Mouse (Mus musculus) intestine, embryonic 14.5 days (tissue): ENCODE data around the gene Mrpl18. TPM values are rescaled to one million over a fixed set of nuclear protein-coding genes. Genes with fewer than 3 reads are reported as not detected.
A peak's percentile ranks its signal among the peaks of the same experiment; 100 is the strongest.
"Not testable (repeated sequence)": the region's sequence is repeated elsewhere in the genome, so short reads cannot be mapped to it uniquely, and the experiment has no call there.

Source experiments
- ATAC-seq: fragments of 200-750 bp; cut with Nextera tagmentation; replicated peaks from 2 replicates; pipeline ENCODE4 v1.8.0; 2017; ENCODE audit warnings: low read depth, moderate number of reproducible peaks, moderate TSS enrichment, moderate library complexity; ENCODE audit not compliant: low FRiP score, low TSS enrichment
- DNase-seq: peaks from one replicate; pipeline ENCODE4 v3.0.0-alpha.2; 2018; ENCODE audit warnings: low spot score
- H3K27ac ChIP-seq: fragments of 300-500 bp; sonication (generic); 2 replicates; pipeline ENCODE4 v1.5.1; 2014; ENCODE audit warnings: low read depth, mild to moderate bottlenecking, control low read depth
- H3K27me3 ChIP-seq: fragments of 300-500 bp; sonication (generic); replicated peaks from 2 replicates; pipeline ENCODE4 v1.6.1; 2014; ENCODE audit warnings: low read length, control low read depth; ENCODE audit not compliant: control insufficient read depth, insufficient read depth
- H3K36me3 ChIP-seq: fragments of 300-500 bp; sonication (generic); 2 replicates; pipeline ENCODE4 v1.6.1; 2014; ENCODE audit warnings: low read length, control low read depth; ENCODE audit not compliant: control insufficient read depth, insufficient read depth
- H3K4me1 ChIP-seq: fragments of 300-500 bp; sonication (generic); replicated peaks from 2 replicates; pipeline ENCODE4 v1.6.1; 2014; ENCODE audit warnings: low read length, control low read depth, mixed read lengths; ENCODE audit not compliant: control insufficient read depth, insufficient read depth
- H3K4me2 ChIP-seq: fragments of 300-500 bp; sonication (generic); 2 replicates; pipeline ENCODE4 v1.6.1; 2014; ENCODE audit warnings: low read length
- H3K4me3 ChIP-seq: fragments of 300-500 bp; sonication (generic); 2 replicates; pipeline ENCODE4 v1.5.1; 2014; ENCODE audit warnings: low read depth, low read length, control low read depth, mixed read lengths
- H3K9ac ChIP-seq: fragments of 300-500 bp; sonication (generic); 2 replicates; pipeline ENCODE4 v1.6.1; 2014; ENCODE audit warnings: mild to moderate bottlenecking, low read length
- H3K9me3 ChIP-seq: fragments of 300-500 bp; sonication (generic); 2 replicates; pipeline ENCODE4 v1.6.1; 2016; ENCODE audit warnings: low read length, control low read depth; ENCODE audit not compliant: control insufficient read depth
- WGBS: fragments of 180-500 bp; shearing (Covaris S2); extraction: QIAGEN DNeasy Blood & Tissue Kit; methylation state at CpG from one replicate; pipeline ENCODE4 v1.1.7; 2014; 5-methylcytosine and 5-hydroxymethylcytosine counted together
- polyA plus RNA-seq: library from polyadenylated mRNA; unstranded; fragments of >200 nt; fragmentation: Nextera tagmentation; extraction: Ambion mirVana; gene quantifications from 2 replicates; pipeline ENCODE4 v1.2.1, GENCODE M21; 2014

The Mrpl18 gene
- polyA plus RNA-seq, 1 experiment from 2014 or later = 168 TPM

GRCm38 (mm10) chr17:12903372-12904333 lies 12.5 kb downstream of the Mrpl18 start:
- no peak overlapping the region for H3K4me2 ChIP-seq
- no peak overlapping the region for H3K27ac ChIP-seq
- H3K9ac ChIP-seq = no peak overlapping the region
- DNase-seq (no peak), ATAC-seq (no peak)
- WGBS = 64% methylated on average over 11 of the region's 12 CpGs
- H3K4me1 ChIP-seq = no peaks in the 10 kb centered on the region
- H3K4me3 ChIP-seq = no peak overlapping the region
- no peaks in the 10 kb centered on the region for H3K9me3 ChIP-seq
- H3K27me3 ChIP-seq = no peaks in the 10 kb centered on the region
- H3K36me3 ChIP-seq = peaks cover 7% of the 10 kb centered on the region; the same call in 1 of the 2 replicates

DNA sequence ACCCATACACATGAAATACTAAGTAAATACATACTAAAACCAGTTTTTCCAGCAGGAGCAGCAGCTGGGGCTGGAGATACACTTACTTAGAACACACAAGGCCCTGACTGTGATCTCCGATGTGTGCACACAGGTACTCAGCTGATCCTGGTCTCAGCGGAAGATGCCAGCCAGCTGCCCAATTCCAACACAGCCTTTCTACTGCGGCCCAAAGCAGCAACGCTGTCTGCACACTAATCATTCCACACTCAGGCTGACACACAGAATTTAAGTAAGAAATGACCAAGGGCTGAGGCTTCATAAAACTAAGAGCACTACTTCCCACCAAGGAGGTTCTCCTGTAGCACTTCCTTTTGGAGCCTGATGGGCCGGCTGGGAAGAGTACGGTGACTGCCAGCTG lies 13.9 kb downstream of the Mrpl18 start:
- Histone ChIP-seq H3K4me1 (no peaks in the 10 kb centered on the region), H3K9me3 (no peaks in the 10 kb centered on the region), H3K4me2 (no peak overlapping the region), H3K27me3 (no peaks in the 10 kb centered on the region), H3K27ac (no peak overlapping the region), H3K4me3 (no peak overlapping the region), H3K36me3 (peaks cover 7% of the 10 kb centered on the region; the same call in 1 of the 2 replicates), H3K9ac (no peak overlapping the region)
- no peak for DNase-seq
- 95% methylated on average over 6 of the region's 6 CpGs for WGBS
- no peak for ATAC-seq

GRCm38 (mm10) chr17:12898607-12899006 lies 17.5 kb downstream of the Mrpl18 start:
- WGBS = 31% methylated on average over 2 of the region's 2 CpGs
- H3K27me3 ChIP-seq, DNase-seq, H3K36me3 ChIP-seq, H3K4me3 ChIP-seq, H3K4me1 ChIP-seq, H3K27ac ChIP-seq, H3K9me3 ChIP-seq, ATAC-seq, H3K4me2 ChIP-seq, H3K9ac ChIP-seq: not testable (repeated sequence)

- Histone ChIP-seq H3K27ac (no peak overlapping the region), H3K9ac (no peak overlapping the region), H3K4me1 (no peaks in the 10 kb centered on the region), H3K9me3 (no peaks in the 10 kb centered on the region), H3K4me3 (no peak overlapping the region), H3K27me3 (no peaks in the 10 kb centered on the region), H3K36me3 (peaks cover 7% of the 10 kb centered on the region; the same call in 1 of the 2 replicates), H3K4me2 (no peak overlapping the region)
- 89% methylated on average over 5 of the region's 5 CpGs for WGBS
- DNase-seq (no peak), ATAC-seq (no peak)
These were observed 18.5 kb downstream of the Mrpl18 start for GRCm38 (mm10) chr17:12897674-12898073.

- Histone ChIP-seq H3K9me3 (no peaks in the 10 kb centered on the region), H3K27ac (no peak overlapping the region), H3K4me2 (no peak overlapping the region), H3K9ac (no peak overlapping the region), H3K27me3 (no peaks in the 10 kb centered on the region), H3K36me3 (no peaks in the 10 kb centered on the region; the same call in 1 of the 2 replicates), H3K4me3 (no peak overlapping the region), H3K4me1 (no peaks in the 10 kb centered on the region)
- DNase-seq (no peak), ATAC-seq (no peak)
- WGBS = 89% methylated on average over 9 of the region's 9 CpGs
These were observed 24.1 kb downstream of the Mrpl18 start for GRCm38 (mm10) chr17:12892033-12892432.

- Histone ChIP-seq H3K27ac (no peak overlapping the region), H3K4me3 (no peak overlapping the region), H3K9me3 (no peaks in the 10 kb centered on the region), H3K9ac (no peak overlapping the region), H3K4me2 (no peak overlapping the region), H3K27me3 (no peaks in the 10 kb centered on the region), H3K36me3 (no peaks in the 10 kb centered on the region; the same call in 1 of the 2 replicates), H3K4me1 (no peaks in the 10 kb centered on the region)
- ATAC-seq = no peak
- WGBS = 79% methylated on average over 4 of the region's 4 CpGs
- DNase-seq = no peak
These were observed 25.1 kb downstream of the Mrpl18 start for GRCm38 (mm10) chr17:12891054-12891453.

- no peak overlapping the region for H3K4me3 ChIP-seq
- no peaks in the 10 kb centered on the region for H3K27me3 ChIP-seq
- 72% methylated on average over 15 of the region's 15 CpGs for WGBS
- no peaks in the 10 kb centered on the region for H3K9me3 ChIP-seq
- no peak for DNase-seq
- no peak overlapping the region for H3K27ac ChIP-seq
- no peak overlapping the region for H3K4me2 ChIP-seq
- no peak for ATAC-seq
- H3K9ac ChIP-seq = no peak overlapping the region
- no peaks in the 10 kb centered on the region for H3K4me1 ChIP-seq
- no peaks in the 10 kb centered on the region; the same call in 1 of the 2 replicates for H3K36me3 ChIP-seq
These were observed 28.9 kb downstream of the Mrpl18 start for GRCm38 (mm10) chr17:12887021-12887775.

DNA sequence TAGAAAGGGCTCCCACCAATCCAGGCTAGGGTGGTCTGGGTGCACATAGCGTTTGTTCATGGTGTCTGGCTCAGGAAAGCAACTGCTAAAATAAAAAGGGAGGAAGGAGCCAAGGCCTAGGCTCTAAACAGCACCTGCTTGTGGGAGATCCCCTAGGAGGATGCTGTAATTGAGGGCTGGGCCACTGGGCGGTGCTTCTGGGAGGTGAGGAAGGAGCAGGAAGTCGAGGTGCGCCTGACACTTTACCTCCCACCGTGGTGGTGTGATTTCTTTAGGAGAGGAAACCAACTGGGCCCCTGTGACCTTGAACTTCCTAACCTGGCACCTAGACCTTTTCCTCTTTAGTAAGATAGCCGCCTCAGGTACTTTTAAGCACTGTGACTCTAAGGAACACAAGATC lies 29.5 kb downstream of the Mrpl18 start:
- Histone ChIP-seq H3K27me3 (no peaks in the 10 kb centered on the region), H3K9ac (no peak overlapping the region), H3K4me2 (no peak overlapping the region), H3K9me3 (no peaks in the 10 kb centered on the region), H3K36me3 (no peaks in the 10 kb centered on the region; the same call in 1 of the 2 replicates), H3K4me3 (no peak overlapping the region), H3K27ac (no peak overlapping the region), H3K4me1 (no peaks in the 10 kb centered on the region)
- no peak for DNase-seq
- WGBS = 38% methylated on average over 6 of the region's 6 CpGs
- 0 out of 2 replicates have a peak, but pooled peaks have one; percentile 44 for ATAC-seq
